Mouse (Mus musculus): ENCODE measurements around the gene Tspan32. TPM values are rescaled to one million over a fixed set of nuclear protein-coding genes. Genes with fewer than 3 reads are reported as not detected.

Tspan32 gene
- not detected for polyA plus RNA-seq (2014; fragmentation: Illumina TruSeq; extraction: RNeasy Lipid Tissue Mini Kit (QIAGEN cat#74804); ENCODE audit: low read depth, low replicate concordance)

DNA sequence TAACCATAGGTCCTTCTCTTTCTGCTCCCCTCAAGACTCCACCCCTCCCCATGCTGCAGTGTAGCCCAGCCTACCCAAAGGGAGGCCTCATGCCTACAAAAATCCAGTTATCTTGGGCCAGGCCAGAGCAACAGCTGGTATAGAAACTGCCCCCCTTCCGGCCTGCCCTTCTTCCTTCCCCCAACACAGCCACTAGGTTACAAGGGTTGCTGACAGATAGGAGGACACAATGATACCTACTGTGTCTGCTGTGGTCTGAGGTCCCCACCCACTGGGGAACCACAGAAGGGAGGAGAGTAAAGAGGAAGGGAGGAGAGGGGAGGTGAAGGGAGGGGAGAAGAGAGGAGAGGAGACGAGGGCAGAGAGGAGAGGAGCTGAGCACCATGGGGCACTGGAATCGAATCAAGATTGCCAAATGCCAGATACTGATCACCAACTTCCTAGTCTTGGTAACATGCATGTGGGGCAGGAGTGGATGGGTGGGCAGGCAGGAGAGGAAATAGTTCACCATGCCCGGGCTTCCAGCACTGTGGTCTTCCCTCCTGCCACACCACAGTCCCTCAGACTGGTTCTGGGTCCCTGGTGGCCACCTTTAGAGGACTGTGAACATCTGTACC lies at the start of gene Tspan32:
Gene Tspan32, plus strand, starts transcription at position 320 of the 617 bp plus-strand sequence.

DNA sequence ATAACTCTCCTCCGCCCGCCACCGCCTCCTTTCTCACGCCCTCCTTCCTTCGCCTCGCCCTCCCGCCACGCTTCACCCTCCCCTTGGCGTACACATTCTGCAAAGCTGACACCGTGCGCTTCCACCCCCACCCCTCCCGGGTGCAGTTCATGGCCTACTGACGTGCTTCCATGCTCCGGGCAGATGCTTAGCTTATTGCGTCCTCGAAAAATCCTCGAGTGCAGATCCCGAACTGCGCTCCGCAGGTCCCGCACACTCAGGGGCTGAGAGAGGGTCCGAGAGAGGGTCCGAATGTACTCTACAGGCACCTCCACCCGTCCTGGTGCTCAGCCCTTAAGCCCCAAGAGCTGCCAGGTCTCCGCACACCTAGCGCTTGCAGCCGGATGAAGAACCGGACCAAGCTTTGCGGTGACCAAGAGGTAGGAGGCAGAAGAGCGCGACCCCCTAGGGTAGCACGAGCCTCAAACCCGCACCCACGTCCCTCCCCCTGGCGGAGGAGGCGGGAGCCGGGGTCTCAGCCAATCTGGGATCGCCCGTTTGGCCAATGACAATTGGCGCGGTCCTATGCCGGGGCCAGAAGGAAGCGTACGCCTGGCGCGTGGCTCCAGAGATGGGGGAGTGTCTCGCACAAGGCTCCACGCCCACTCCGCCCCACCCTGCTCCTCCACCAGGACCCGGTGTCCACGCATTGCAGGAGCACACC lies 35.9 kb upstream of the Tspan32 start, which contains the start of gene Ascl2:
Gene Ascl2, minus strand, starts transcription at position 456 of the 703 bp plus-strand sequence.

DNA sequence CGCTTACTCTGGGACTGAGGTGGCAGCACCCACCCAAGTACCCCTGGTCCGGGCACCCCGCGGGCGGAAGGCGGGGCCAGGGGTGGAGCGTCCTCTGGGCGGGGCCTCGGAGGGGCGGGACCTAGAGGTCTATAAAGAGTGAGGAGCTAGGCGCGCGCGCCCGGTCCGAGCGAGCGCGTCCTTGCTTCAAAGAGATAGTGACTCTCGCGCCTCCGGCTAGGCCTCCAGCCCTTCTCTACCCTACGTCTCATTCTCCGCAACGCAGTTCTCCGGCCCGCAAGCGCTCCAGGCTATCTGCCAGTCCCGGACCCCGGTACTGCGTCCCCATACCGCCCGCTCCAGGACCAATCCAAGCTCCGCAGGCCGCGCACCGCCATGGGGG lies 47.8 kb downstream of the Tspan32 start, which contains the start of gene Cd81:
Gene Cd81, plus strand, starts transcription at position 114 of the 382 bp plus-strand sequence.

DNA sequence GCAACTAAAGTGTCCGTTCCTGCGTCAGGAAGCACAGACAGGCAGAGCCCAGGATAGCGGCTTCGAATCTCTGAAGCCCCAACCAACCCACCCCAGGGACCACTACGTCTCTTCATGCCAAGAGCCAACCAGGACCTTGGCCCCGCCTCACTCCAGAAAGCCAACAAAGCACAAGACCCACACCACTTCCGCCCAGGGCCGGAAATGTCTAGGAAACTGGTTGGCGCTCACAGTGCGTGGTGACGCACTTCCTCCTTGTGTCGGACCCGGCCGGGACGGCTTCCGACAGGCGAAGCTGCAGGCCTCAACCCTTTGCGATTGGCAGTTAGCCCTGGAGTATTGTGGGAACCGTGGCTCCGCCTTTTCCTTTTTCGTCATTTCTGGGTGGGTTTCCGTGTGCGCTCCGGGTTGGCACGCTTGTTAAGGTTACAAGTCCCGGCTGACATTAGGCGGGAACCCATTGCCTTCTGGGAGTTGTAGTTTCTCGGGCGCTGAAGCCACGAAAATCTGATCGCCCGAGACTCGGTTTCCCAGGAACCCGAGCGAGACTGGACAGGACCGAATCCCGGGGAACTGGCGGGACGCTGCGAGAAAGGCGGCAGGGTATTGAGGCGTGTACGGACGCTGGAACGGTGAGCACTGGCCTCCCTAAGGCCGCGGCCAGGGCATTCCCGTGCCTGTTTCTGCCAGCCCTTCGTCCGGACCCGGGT lies 64.2 kb downstream of the Tspan32 start, which contains the start of gene Tssc4:
Gene Tssc4, plus strand, starts transcription at position 368 of the 710 bp plus-strand sequence.

Other genes starting within 250 kb of the Tspan32 start
- 39.8 TPM for gene Th, start 73.9 kb upstream of the Tspan32 start, polyA plus RNA-seq (2014; fragmentation: Illumina TruSeq; extraction: RNeasy Lipid Tissue Mini Kit (QIAGEN cat#74804); ENCODE audit: low read depth, low replicate concordance)
- gene Ascl2, start 35.8 kb upstream of the Tspan32 start, polyA plus RNA-seq (2014; fragmentation: Illumina TruSeq; extraction: RNeasy Lipid Tissue Mini Kit (QIAGEN cat#74804); ENCODE audit: low read depth, low replicate concordance): 0.47 TPM
- gene Cd81, start 47.7 kb downstream of the Tspan32 start, polyA plus RNA-seq (2014; fragmentation: Illumina TruSeq; extraction: RNeasy Lipid Tissue Mini Kit (QIAGEN cat#74804); ENCODE audit: low read depth, low replicate concordance): 258 TPM
- gene Tssc4, start 64.2 kb downstream of the Tspan32 start, polyA plus RNA-seq (2014; fragmentation: Illumina TruSeq; extraction: RNeasy Lipid Tissue Mini Kit (QIAGEN cat#74804); ENCODE audit: low read depth, low replicate concordance): 1.1 TPM
- not detected for gene Trpm5, start 89.6 kb downstream of the Tspan32 start, polyA plus RNA-seq (2014; fragmentation: Illumina TruSeq; extraction: RNeasy Lipid Tissue Mini Kit (QIAGEN cat#74804); ENCODE audit: low read depth, low replicate concordance)
- 0.76 TPM for gene Kcnq1, start 101.3 kb downstream of the Tspan32 start, polyA plus RNA-seq (2014; fragmentation: Illumina TruSeq; extraction: RNeasy Lipid Tissue Mini Kit (QIAGEN cat#74804); ENCODE audit: low read depth, low replicate concordance)